Mouse (Mus musculus) erythroblast, embryonic 14.5 days (primary cell): ENCODE results near the gene Ctdnep1.

Source experiments
- GATA1 ChIP-seq: IDR thresholded peaks from 2 replicates; pipeline ENCODE4 v1.6.1; 2012; ENCODE audit warnings: low read length, inconsistent platforms, mixed read lengths
- TAL1 ChIP-seq: IDR thresholded peaks from 3 replicates; pipeline ENCODE4 v1.6.1; 2012; ENCODE audit warnings: low read length, inconsistent platforms, mixed read lengths

DNA sequence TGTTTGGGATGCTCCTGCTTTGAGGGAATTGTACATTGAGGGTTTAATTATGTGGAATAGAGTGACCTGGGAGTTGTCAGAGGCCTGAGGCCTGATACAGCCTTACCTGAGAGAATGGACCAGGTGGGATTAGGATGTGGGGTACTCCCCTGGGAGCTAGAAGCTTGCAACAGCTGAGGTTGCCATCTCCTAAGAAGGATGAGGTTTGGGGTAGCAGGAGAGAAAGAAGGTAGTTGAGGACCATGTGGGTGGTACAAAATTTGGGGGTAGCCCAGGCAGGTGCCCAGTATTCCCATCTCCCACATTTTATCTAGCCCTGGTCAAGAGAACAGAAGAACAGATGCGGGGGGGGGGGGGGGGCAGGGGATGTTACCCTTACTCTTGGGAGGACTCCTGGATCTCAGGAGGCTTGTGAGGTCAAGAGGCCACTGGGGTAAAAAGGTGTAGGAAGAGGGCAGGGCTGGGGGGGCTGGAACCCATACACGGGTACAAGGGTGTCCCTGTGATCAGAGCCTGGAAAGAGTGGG, 38.6 kb downstream of the Ctdnep1 start:
- TF ChIP-seq GATA1 (no peak), TAL1 (no peak)
